Mouse (Mus musculus): Measurements from ENCODE around the gene Hfe2.
"Not testable (repeated sequence)": the region's sequence is repeated elsewhere in the genome, so short reads cannot be mapped to it uniquely, and the experiment has no call there.

The Hfe2 gene

GRCm38 (mm10) chr3:96496620-96497275 is 28.2 kb upstream of the Hfe2 start:
- DNase-seq, result not testable (repeated sequence)

GRCm38 (mm10) chr3:96497451-96498028 is 27.4 kb upstream of the Hfe2 start:
- DNase-seq, result peak; percentile 78 to 82

GRCm38 (mm10) chr3:96498476-96499245 is 26.3 kb upstream of the Hfe2 start:
- no peak for DNase-seq

- DNase-seq, result peak; percentile 72 to 73
These were observed 25.3 kb upstream of the Hfe2 start for GRCm38 (mm10) chr3:96499481-96500288.

- DNase-seq, result peak; percentile 94 to 95
These were observed 24.7 kb upstream of the Hfe2 start for GRCm38 (mm10) chr3:96500289-96500621.

GRCm38 (mm10) chr3:96500691-96501265 is 24.2 kb upstream of the Hfe2 start:
- peak; percentile 84 to 87 for DNase-seq

GRCm38 (mm10) chr3:96501391-96502115 is 23.4 kb upstream of the Hfe2 start:
- peak; percentile 84 to 88 for DNase-seq

GRCm38 (mm10) chr3:96502181-96503082 is 22.5 kb upstream of the Hfe2 start:
- DNase-seq, result no peak

- DNase-seq, result peak; percentile 72 to 79
These were observed 21.9 kb upstream of the Hfe2 start for GRCm38 (mm10) chr3:96503083-96503450.

GRCm38 (mm10) chr3:96503946-96504345 is 21.0 kb upstream of the Hfe2 start:
- no peak for DNase-seq

- DNase-seq, result no peak
These were observed 20.0 kb upstream of the Hfe2 start for GRCm38 (mm10) chr3:96504931-96505330.

- DNase-seq, result no peak
These were observed 18.4 kb upstream of the Hfe2 start for GRCm38 (mm10) chr3:96506396-96507047.

GRCm38 (mm10) chr3:96507966-96508365 is 17.0 kb upstream of the Hfe2 start:
- DNase-seq, result not testable (repeated sequence)

GRCm38 (mm10) chr3:96520171-96520570 is 4.8 kb upstream of the Hfe2 start:
- no peak for DNase-seq

- no peak for DNase-seq
These were observed 2.8 kb upstream of the Hfe2 start for GRCm38 (mm10) chr3:96522149-96522548.

- DNase-seq, result no peak
These were observed 753 bp upstream of the Hfe2 start for GRCm38 (mm10) chr3:96524028-96524810.

GRCm38 (mm10) chr3:96526013-96526762 is 1.2 kb downstream of the Hfe2 start:
- no peak for DNase-seq

GRCm38 (mm10) chr3:96526864-96527542 is 2.0 kb downstream of the Hfe2 start:
- DNase-seq, result no peak
